Mouse (Mus musculus) right cerebral cortex, postnatal 4 days (tissue): ENCODE measurements at regions not wholly inside any gene's neighbourhood (a gene's known extent, or its start where the extent isn't known, plus 50 kb on each side); places are given as distances from the start of the nearest gene placed in this dataset.
A peak's percentile ranks its signal among the peaks of the same experiment; 100 is the strongest.

ENCODE experiments used
- DNase-seq: peaks from one replicate; pipeline ENCODE4 v3.0.0-alpha.2; 2022

GRCm38 (mm10) chr2:95891566-95891965 lies 426.4 kb upstream of the Lrrc4c start:
- peak; percentile 4 for DNase-seq

- DNase-seq, result no peak
Observed at GRCm38 (mm10) chr2:95905026-95905425, 412.9 kb upstream of the Lrrc4c start.

GRCm38 (mm10) chr2:95909758-95910157 lies 408.2 kb upstream of the Lrrc4c start:
- DNase-seq, result no peak

- no peak for DNase-seq
Observed at GRCm38 (mm10) chr2:95910160-95910559, 407.8 kb upstream of the Lrrc4c start.
